Mouse (Mus musculus): ENCODE data around the gene Mex3a.

Gene Mex3a

DNA sequence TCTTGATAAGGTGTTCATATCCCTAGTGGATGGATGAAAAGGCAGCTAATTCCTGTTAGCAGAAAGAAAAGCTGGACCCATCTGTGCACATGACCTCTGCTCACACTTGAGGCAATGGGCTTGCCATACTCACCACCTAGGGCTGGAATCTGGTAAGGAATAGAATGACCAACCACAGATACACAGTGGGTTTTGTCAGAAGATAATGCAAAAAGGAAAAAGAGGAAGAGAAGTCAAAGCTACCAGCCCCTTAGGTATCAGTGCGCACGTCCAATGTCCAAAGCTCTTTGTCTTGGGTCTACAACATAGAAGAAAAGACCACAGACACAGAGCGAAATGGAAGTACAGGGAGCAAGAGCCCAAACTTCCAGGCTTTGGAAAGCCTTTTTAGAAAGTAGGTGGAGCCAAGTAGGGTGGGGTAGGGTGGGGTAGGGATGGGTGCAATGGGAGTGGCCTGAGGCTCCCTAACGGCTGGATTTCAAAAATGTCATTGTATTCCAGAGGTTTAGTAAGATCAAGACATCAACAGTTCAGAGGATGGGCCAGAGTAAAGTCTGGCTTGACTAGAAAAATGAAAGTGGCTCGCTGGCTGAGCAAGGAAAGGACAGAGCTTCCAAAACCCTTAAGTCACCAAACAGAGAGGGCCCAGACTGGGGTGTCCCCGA is 30.7 kb upstream of the Mex3a start:
- Histone ChIP-seq H3K27me3 (ENCODE audit: control insufficient read depth, insufficient read depth, low read length, poor library complexity, severe bottlenecking) (no peaks in the 10 kb centered on the region), H3K36me3 (ENCODE audit: control insufficient read depth, insufficient read depth, low read length, poor library complexity, severe bottlenecking) (no peaks in the 10 kb centered on the region)
- DNase-seq (ENCODE audit: low read depth, low spot score) = no peak

DNA sequence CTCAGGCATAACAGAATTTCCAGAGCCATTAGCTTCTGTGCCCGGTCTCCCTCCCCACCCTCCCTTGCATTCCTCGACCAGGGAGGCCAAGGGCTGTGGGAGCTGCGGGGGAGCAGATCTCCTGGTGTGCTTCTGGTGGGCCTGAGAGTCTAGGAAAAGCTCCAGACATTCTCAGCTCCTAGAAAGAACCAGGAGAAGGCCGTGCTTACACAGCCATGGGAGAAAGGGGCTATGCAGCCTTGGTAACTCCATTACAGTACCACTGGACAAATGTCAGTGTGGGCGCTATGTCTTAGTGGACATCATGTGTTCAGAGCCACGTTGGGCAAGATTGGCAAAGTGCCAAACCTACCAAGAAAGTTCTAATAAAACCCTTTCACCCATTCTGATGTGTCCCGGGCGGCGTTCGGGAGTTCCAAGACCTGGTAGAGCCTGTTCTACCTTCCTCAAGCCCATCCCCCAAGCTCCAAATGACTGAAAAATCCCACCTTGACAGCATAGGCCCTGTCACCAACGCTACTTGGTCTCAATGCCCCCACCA is 30.1 kb upstream of the Mex3a start:
- no peak for DNase-seq (ENCODE audit: low read depth, low spot score)
- H3K36me3 ChIP-seq (ENCODE audit: control insufficient read depth, insufficient read depth, low read length, poor library complexity, severe bottlenecking) = no peaks in the 10 kb centered on the region
- H3K27me3 ChIP-seq (ENCODE audit: control insufficient read depth, insufficient read depth, low read length, poor library complexity, severe bottlenecking) = no peaks in the 10 kb centered on the region

DNA sequence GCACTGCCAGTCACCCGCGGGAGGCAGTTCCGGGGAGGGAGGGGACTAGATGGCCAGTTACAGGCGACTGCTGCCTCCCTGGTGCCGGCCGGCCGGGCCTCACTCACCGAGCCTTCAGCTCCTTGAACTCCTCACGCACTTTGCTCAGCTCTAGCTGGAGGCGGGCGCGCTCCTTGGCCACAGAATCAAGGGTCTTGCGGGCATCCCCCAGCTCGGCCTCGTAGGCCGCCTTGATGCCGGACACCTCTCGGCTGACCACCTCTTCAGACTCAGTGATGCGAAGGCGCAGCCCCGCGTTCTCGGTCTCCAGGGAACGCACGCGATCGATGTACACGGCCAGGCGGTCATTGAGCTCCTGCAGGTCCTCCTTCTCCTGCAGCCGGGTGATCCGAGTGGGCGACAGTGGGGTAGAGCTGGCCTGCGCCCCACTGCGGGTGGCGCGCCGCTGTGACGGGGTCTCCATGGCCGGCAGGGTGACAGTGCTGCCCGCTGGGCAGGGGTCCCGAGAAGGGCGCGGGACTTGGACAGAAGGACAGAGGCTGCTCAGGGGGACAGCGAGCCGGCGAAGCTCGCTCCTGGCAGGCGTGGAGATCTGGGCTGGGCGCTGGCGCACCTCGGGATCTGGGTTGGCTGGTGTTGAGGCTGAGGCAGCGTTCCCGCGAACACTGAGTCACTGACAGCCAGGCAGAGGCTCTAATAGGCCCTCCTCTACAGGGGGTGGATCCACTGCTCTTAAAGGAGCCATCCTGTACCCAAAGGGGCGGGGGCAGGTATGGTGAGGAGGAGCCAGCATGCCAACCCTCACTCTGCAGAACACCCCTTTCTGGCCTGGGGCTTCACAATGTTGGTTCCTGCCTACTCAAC is 29.3 kb upstream of the Mex3a start:
- H3K36me3 ChIP-seq (ENCODE audit: control insufficient read depth, insufficient read depth, low read length, poor library complexity, severe bottlenecking) = no peaks in the 10 kb centered on the region
- peak; percentile 64 for DNase-seq (ENCODE audit: low read depth, low spot score)
- H3K27me3 ChIP-seq (ENCODE audit: control insufficient read depth, insufficient read depth, low read length, poor library complexity, severe bottlenecking) = no peaks in the 10 kb centered on the region

GRCm38 (mm10) chr3:88503505-88503863 is 28.7 kb upstream of the Mex3a start:
- H3K27me3 ChIP-seq (ENCODE audit: control insufficient read depth, insufficient read depth, low read length, poor library complexity, severe bottlenecking) = no peaks in the 10 kb centered on the region
- DNase-seq (ENCODE audit: low read depth, low spot score) = no peak
- no peaks in the 10 kb centered on the region for H3K36me3 ChIP-seq (ENCODE audit: control insufficient read depth, insufficient read depth, low read length, poor library complexity, severe bottlenecking)

DNA sequence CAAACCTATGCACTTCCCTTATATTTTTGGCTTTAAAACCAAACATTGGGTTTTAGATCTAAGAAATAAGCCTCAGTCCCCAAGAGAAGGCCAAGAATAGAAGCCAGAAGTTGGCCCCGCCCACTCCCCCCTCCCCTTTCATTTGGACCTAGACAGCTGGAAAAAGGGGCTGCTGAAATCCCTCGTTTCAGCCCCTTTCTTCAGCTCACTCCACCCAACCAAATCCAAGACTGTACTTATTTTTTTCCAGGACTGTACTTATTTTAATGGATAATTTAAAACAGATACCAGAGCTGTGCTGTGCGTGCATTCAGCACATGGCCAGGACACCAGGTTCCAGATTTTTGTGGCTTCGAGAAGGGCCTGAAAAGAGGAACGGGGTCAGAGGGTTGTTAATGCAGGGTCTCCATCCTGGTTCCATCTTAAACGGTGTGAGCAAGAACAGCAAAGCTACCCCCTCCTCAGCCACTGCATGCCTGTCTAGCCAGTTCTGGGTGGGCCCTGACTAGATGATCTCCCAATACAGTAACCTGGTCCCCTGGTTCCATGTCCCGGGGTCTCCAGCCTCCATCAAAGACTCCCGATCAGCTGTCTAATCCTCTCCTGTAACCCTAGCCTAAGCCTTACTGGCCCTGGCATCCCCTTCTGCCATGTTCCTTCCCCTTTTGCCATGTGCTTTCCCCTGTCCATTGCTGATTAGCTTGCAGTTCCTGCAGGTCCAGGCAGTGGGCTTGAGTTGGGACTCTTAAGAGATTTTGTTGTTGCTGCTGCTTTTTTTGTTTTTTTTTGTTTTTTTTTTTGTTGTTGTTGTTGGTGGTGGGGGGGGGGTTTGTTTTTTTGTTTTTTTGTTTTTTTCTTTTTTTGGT is 28.1 kb upstream of the Mex3a start:
- Histone ChIP-seq H3K36me3 (ENCODE audit: control insufficient read depth, insufficient read depth, low read length, poor library complexity, severe bottlenecking) (no peaks in the 10 kb centered on the region), H3K27me3 (ENCODE audit: control insufficient read depth, insufficient read depth, low read length, poor library complexity, severe bottlenecking) (no peaks in the 10 kb centered on the region)
- DNase-seq (ENCODE audit: low read depth, low spot score) = no peak

- DNase-seq (ENCODE audit: low read depth, low spot score) = no peak
- Histone ChIP-seq H3K27me3 (ENCODE audit: control insufficient read depth, insufficient read depth, low read length, poor library complexity, severe bottlenecking) (no peaks in the 10 kb centered on the region), H3K36me3 (ENCODE audit: control insufficient read depth, insufficient read depth, low read length, poor library complexity, severe bottlenecking) (no peaks in the 10 kb centered on the region)
These were observed 27.1 kb upstream of the Mex3a start for GRCm38 (mm10) chr3:88505081-88505480.

- DNase-seq (ENCODE audit: low read depth, low spot score) = no peak
- Histone ChIP-seq H3K36me3 (ENCODE audit: control insufficient read depth, insufficient read depth, low read length, poor library complexity, severe bottlenecking) (no peaks in the 10 kb centered on the region), H3K27me3 (ENCODE audit: control insufficient read depth, insufficient read depth, low read length, poor library complexity, severe bottlenecking) (no peaks in the 10 kb centered on the region)
These were observed 26.4 kb upstream of the Mex3a start for GRCm38 (mm10) chr3:88505765-88506164.

DNA sequence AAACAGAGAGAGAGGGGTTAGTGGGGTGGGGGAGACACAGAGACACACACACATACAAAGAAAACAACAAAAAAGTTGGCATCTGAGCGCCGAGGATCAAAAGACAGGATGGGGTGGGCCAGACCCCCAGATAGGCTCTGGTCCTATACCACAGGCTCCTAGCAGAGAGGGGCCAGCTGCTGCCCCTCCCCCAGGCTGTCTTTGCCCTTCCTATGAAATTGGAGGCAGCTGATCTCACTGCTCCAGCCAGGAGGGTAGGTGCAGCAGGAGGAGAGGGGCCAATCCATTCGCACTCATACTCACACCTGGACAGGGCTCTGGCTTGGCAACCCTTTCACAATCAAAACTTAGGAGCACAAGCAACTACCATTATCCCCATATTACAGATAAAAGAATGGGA is 22.9 kb upstream of the Mex3a start:
- DNase-seq (ENCODE audit: low read depth, low spot score) = no peak
- Histone ChIP-seq H3K36me3 (ENCODE audit: control insufficient read depth, insufficient read depth, low read length, poor library complexity, severe bottlenecking) (no peaks in the 10 kb centered on the region), H3K27me3 (ENCODE audit: control insufficient read depth, insufficient read depth, low read length, poor library complexity, severe bottlenecking) (no peaks in the 10 kb centered on the region)

DNA sequence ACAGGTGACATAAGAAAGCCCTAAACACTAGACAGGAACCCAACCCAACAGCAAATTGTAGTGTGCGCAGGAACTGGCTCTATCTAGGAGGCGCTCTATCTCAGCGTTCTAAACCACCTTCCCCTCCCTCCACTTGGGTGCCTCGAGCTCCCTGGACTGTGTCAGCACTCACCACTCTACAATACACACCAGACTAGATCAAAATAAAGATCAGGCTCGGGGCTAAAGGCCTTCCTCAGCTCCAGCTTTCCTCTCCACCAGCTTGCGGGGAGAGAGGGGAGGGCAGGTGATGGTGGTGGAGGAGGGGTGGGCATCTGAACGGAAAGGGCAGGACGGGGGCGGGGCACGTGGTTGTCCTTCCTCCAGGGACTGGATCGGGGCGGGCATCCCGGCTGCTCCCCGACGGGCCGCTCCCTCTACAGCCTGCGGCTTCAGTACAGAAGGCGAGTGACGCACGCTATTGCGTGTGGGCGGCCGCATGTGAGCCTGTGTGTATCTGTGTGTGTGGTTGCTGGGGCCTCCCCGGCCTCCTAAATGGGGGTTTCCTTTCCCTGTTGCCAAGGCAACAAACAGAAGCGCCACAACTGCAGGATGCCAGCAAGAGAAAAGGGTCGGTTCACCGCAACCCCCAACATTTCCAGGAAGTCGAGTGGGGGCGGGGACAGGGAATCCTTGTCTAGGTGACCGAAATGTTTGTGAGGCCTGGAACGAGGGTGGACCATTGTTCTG is 22.3 kb upstream of the Mex3a start, which contains the start of gene Lmna:
Gene Lmna (minus strand): TSS at position 265 of the 729 bp plus-strand sequence.
- Histone ChIP-seq H3K27me3 (ENCODE audit: control insufficient read depth, insufficient read depth, low read length, poor library complexity, severe bottlenecking) (no peaks in the 10 kb centered on the region), H3K36me3 (ENCODE audit: control insufficient read depth, insufficient read depth, low read length, poor library complexity, severe bottlenecking) (no peaks in the 10 kb centered on the region)
- DNase-seq (ENCODE audit: low read depth, low spot score) = peak; percentile 99

GRCm38 (mm10) chr3:88510421-88511289 is 21.5 kb upstream of the Mex3a start:
- DNase-seq (ENCODE audit: low read depth, low spot score) = peak; percentile 53
- Histone ChIP-seq H3K27me3 (ENCODE audit: control insufficient read depth, insufficient read depth, low read length, poor library complexity, severe bottlenecking) (no peaks in the 10 kb centered on the region), H3K36me3 (ENCODE audit: control insufficient read depth, insufficient read depth, low read length, poor library complexity, severe bottlenecking) (no peaks in the 10 kb centered on the region)

- DNase-seq (ENCODE audit: low read depth, low spot score) = no peak
- Histone ChIP-seq H3K27me3 (ENCODE audit: control insufficient read depth, insufficient read depth, low read length, poor library complexity, severe bottlenecking) (no peaks in the 10 kb centered on the region), H3K36me3 (ENCODE audit: control insufficient read depth, insufficient read depth, low read length, poor library complexity, severe bottlenecking) (no peaks in the 10 kb centered on the region)
These were observed 20.6 kb upstream of the Mex3a start for GRCm38 (mm10) chr3:88511559-88511958.

DNA sequence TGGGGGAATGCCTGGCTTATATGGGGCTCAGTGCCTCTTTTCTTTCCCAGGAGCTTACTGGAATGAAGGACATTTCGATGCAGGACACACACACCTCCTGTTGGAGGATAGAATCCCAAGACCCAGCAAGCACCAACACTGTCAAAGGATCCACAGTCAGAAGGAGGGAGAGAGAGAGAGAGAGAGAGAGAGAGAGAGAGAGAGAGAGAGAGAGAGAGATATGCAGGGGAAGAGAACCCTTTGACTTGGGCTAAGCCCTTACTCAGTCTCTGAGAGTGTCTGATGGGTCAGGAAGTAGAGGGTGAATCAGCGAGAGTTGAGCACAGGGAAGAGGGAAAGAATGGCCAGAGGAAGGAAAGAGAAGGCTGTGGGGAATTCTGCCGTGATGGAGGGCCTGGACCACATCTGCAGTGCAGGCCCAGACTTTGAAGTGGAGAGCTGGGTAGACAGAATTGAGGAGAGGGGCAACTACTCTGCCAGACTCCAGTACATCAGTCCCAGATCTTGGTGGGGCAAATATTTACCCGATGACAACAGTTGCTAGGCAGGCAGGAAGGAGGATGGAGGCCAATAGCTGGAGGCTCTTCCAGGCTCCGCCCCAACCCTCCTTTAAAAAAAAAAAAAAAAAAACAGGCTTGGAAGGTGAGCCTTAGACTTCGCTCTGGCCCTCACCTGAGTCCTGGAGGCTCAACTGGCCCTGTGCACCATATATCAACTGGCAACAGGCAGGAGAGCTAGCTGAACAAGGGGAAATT is 19.9 kb upstream of the Mex3a start:
- Histone ChIP-seq H3K36me3 (ENCODE audit: control insufficient read depth, insufficient read depth, low read length, poor library complexity, severe bottlenecking) (no peaks in the 10 kb centered on the region), H3K27me3 (ENCODE audit: control insufficient read depth, insufficient read depth, low read length, poor library complexity, severe bottlenecking) (no peaks in the 10 kb centered on the region)
- peak; percentile 49 for DNase-seq (ENCODE audit: low read depth, low spot score)

Data from splenic B cell, adult 2 months (primary cell).